Mouse (Mus musculus) kidney, adult 2 months (tissue): ENCODE measurements around the gene Gm7579.
"Not testable (repeated sequence)": the region's sequence is repeated elsewhere in the genome, so short reads cannot be mapped to it uniquely, and the experiment has no call there.

Experiments
- CTCF ChIP-seq: fragments of 200-500 bp; conservative IDR thresholded peaks from 2 replicates; pipeline ENCODE4 v1.5.1; 2011; ENCODE audit warnings: low read depth, mild to moderate bottlenecking, control low read depth, low read length, moderate library complexity, mixed read lengths; ENCODE audit not compliant: insufficient read depth, insufficient read length
- POLR2A ChIP-seq: fragments of 200-500 bp; IDR thresholded peaks from one replicate; pipeline ENCODE4 v1.6.1; 2011; ENCODE audit warnings: low read depth, low read length, control low read depth

GRCm38 (mm10) chr7:142165639-142166038 is 46.0 kb upstream of the Gm7579 start, which contains the start of gene Gm4553:
- TF ChIP-seq CTCF, POLR2A: not testable (repeated sequence)
